Mouse (Mus musculus): ENCODE data around the gene Aig1.

GRCm38 (mm10) chr10:13801296-13801695, 67.5 kb downstream of the Aig1 start:
- TF ChIP-seq CTCF (IDR thresholded peaks at IDR 0.05; ENCODE audit: extremely low read depth, insufficient read length, insufficient replicate concordance, low read depth, low read length) (no peak), POLR2A (IDR thresholded peaks at IDR 0.05; ENCODE audit: low read depth, low read length) (no peak)
